Mouse (Mus musculus) hindbrain, embryonic 14.5 days (tissue): Measurements from ENCODE around the gene Gm21760. TPM values are rescaled to one million over a fixed set of nuclear protein-coding genes. Genes with fewer than 3 reads are reported as not detected.
"Not testable (repeated sequence)": the region's sequence is repeated elsewhere in the genome, so short reads cannot be mapped to it uniquely, and the experiment has no call there.

Source experiments
- ATAC-seq: fragments of 200-750 bp; cut with Nextera tagmentation; 2 replicates; pipeline ENCODE4 v1.8.0; 2017; ENCODE audit warnings: moderate number of reproducible peaks, mild to moderate bottlenecking, moderate TSS enrichment, moderate library complexity; ENCODE audit not compliant: low FRiP score
- DNase-seq: peaks from one replicate; pipeline ENCODE4 v3.0.0-alpha.2; 2015; ENCODE audit warnings: low spot score
- H3K27ac ChIP-seq: fragments of 300-500 bp; sonication (generic); 2 replicates; pipeline ENCODE4 v1.5.1; 2014; ENCODE audit warnings: mild to moderate bottlenecking, moderate library complexity
- H3K27me3 ChIP-seq: fragments of 300-500 bp; sonication (generic); 2 replicates; pipeline ENCODE4 v1.6.1; 2014; ENCODE audit warnings: mild to moderate bottlenecking, low read length, mixed read lengths; ENCODE audit not compliant: control insufficient read depth, insufficient read depth
- H3K36me3 ChIP-seq: fragments of 300-500 bp; sonication (generic); replicated peaks from 2 replicates; pipeline ENCODE4 v1.6.1; 2014; ENCODE audit not compliant: control insufficient read depth, insufficient read depth
- H3K4me1 ChIP-seq: fragments of 300-500 bp; sonication (generic); replicated peaks from 2 replicates; pipeline ENCODE4 v1.6.1; 2014; ENCODE audit warnings: antibody characterized with exemption, low read length, mixed read lengths; ENCODE audit not compliant: control insufficient read depth, insufficient read depth
- H3K4me2 ChIP-seq: fragments of 300-500 bp; sonication (generic); replicated peaks from 2 replicates; pipeline ENCODE4 v1.6.1; 2014; ENCODE audit warnings: mild to moderate bottlenecking, moderate library complexity
- H3K4me3 ChIP-seq: fragments of 300-500 bp; sonication (generic); replicated peaks from 2 replicates; pipeline ENCODE4 v1.5.1; 2014; ENCODE audit warnings: mild to moderate bottlenecking, low read length
- H3K9ac ChIP-seq: fragments of 300-500 bp; sonication (generic); 2 replicates; pipeline ENCODE4 v1.6.1; 2014
- H3K9me3 ChIP-seq: fragments of 300-500 bp; sonication (generic); 2 replicates; pipeline ENCODE4 v1.6.1; 2016; ENCODE audit warnings: low read length; ENCODE audit not compliant: control insufficient read depth
- WGBS: fragments of 180-500 bp; shearing (Covaris S2); extraction: QIAGEN DNeasy Blood & Tissue Kit; methylation state at CpG from one replicate; pipeline ENCODE4 v1.1.7; 2014; 5-methylcytosine and 5-hydroxymethylcytosine counted together
- polyA plus RNA-seq: library from polyadenylated mRNA; unstranded; fragments of >200 nt; fragmentation: Nextera tagmentation; extraction: Ambion mirVana; gene quantifications from 2 replicates; pipeline ENCODE4 v1.2.1, GENCODE M21; 2014

The Gm21760 gene
- polyA plus RNA-seq = not detected in 2 replicates

GRCm38 (mm10) chrY:80133479-80133878, at the start of gene Gm21760:
Gm21760 (plus strand) TSS chrY:80133779.
- ATAC-seq, H3K9ac ChIP-seq, H3K27ac ChIP-seq, H3K4me1 ChIP-seq, DNase-seq, H3K9me3 ChIP-seq, H3K36me3 ChIP-seq, H3K4me3 ChIP-seq, H3K4me2 ChIP-seq, H3K27me3 ChIP-seq: not testable (repeated sequence)
- WGBS = no CpG with 5 or more reads among the region's 6 CpGs
